Mouse (Mus musculus) embryonic fibroblast, embryonic 13.5 days (primary cell): ENCODE measurements around the gene Cwc22.

Experiments used
- CTCF ChIP-seq: IDR thresholded peaks from 2 replicates; pipeline ENCODE4 v1.5.1; 2011; ENCODE audit warnings: mild to moderate bottlenecking, control low read depth, low read length, moderate library complexity, borderline replicate concordance; ENCODE audit not compliant: insufficient read depth
- POLR2A ChIP-seq: IDR thresholded peaks from 2 replicates; pipeline ENCODE4 v1.6.1; 2011; ENCODE audit warnings: low read depth, mild to moderate bottlenecking, control low read depth, low read length, moderate library complexity

DNA sequence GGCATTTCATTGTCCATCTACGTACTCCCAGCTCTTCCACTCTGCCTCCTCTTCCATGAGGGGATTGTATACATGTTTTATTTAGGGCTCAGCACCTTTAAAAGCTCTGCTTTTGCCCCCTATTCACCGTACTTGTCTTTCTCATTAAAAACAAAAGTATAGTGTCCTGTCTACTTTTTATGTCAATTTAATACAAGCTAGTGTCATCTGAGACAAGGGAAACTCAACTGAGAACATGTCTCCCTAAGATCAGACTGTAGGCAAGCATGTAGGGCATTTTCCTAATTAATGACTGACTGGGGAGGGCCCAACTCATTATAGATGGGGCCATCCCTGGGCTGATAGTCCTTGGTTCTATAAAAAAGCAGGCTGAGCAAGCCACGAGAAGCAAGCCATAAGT, 8.4 kb downstream of the Cwc22 start:
- TF ChIP-seq CTCF (no peak), POLR2A (no peak)
